Mouse (Mus musculus) layer of hippocampus, adult 2 months (tissue): ENCODE results near the gene Dscam. TPM values are rescaled to one million over a fixed set of nuclear protein-coding genes. Genes with fewer than 3 reads are reported as not detected.

Experiments used
- DNase-seq, 2 experiments: peaks; one replicate each; pipeline ENCODE4 v3.0.0; 2022; ENCODE audit warnings: low spot score in 2 of 2
- H3K27ac ChIP-seq: fragments of 200-600 bp; 2 replicates; pipeline ENCODE4 v1.8.1; 2022
- H3K4me3 ChIP-seq: fragments of 200-600 bp; 2 replicates; pipeline ENCODE4 v1.8.1; 2022; ENCODE audit warnings: mild to moderate bottlenecking
- CTCF ChIP-seq: fragments of 200-600 bp; conservative IDR thresholded peaks from 2 replicates; pipeline ENCODE4 v1.8.1; 2022; ENCODE audit warnings: antibody characterized with exemption, mild to moderate bottlenecking, moderate library complexity
- total RNA-seq, 2 experiments: library from RNA; stranded (reverse); gene quantifications; 2 replicates each; pipeline ENCODE4 v1.2.3; 2021

Gene Dscam
- total RNA-seq, 2 experiments from 2014 or later: 36.8 to 41.0 TPM

- Histone ChIP-seq H3K4me3 (no peak overlapping the region), H3K27ac (no peak overlapping the region)
- DNase-seq: no peak
- TF ChIP-seq CTCF: no peak
Measured at GRCm38 (mm10) chr16:96788286-96788685, 382.3 kb downstream of the Dscam start.

GRCm38 (mm10) chr16:96779021-96779420, 391.5 kb downstream of the Dscam start:
- no peak for TF ChIP-seq CTCF
- Histone ChIP-seq H3K27ac (no peak overlapping the region), H3K4me3 (no peak overlapping the region)
- no peak for DNase-seq

GRCm38 (mm10) chr16:96774245-96774644, 396.3 kb downstream of the Dscam start:
- DNase-seq: no peak
- H3K4me3 ChIP-seq: no peak overlapping the region
- H3K27ac ChIP-seq: no peak overlapping the region
- TF ChIP-seq CTCF: no peak

- TF ChIP-seq CTCF: no peak
- DNase-seq: no peak
- peak overlapping the region; percentile 39; the same call in 1 of the 2 replicates for H3K27ac ChIP-seq
Measured at GRCm38 (mm10) chr16:96767985-96768384, 402.6 kb downstream of the Dscam start.

GRCm38 (mm10) chr16:96767508-96767907, 403.0 kb downstream of the Dscam start:
- DNase-seq: no peak
- Histone ChIP-seq H3K27ac (peak overlapping the region; percentile 39; the same call in 1 of the 2 replicates), H3K4me3 (no peak overlapping the region)
- no peak for TF ChIP-seq CTCF

More at GRCm38 (mm10) chr16:96767985-96768384, 402.6 kb downstream of the Dscam start:
- no peak overlapping the region for H3K4me3 ChIP-seq

GRCm38 (mm10) chr16:96761225-96761624, 409.3 kb downstream of the Dscam start:
- H3K27ac ChIP-seq: no peak overlapping the region
- no peak overlapping the region for H3K4me3 ChIP-seq
- no peak; the same call in 1 of the 2 replicates for TF ChIP-seq CTCF
- no peak for DNase-seq

GRCm38 (mm10) chr16:96759081-96759603, 411.4 kb downstream of the Dscam start:
- DNase-seq: no peak
- no peak overlapping the region for H3K4me3 ChIP-seq

GRCm38 (mm10) chr16:96758381-96758780, 412.2 kb downstream of the Dscam start:
- Histone ChIP-seq H3K4me3 (no peak overlapping the region), H3K27ac (no peak overlapping the region; the same call in 1 of the 2 replicates)
- no peak for TF ChIP-seq CTCF
- no peak for DNase-seq

More at GRCm38 (mm10) chr16:96759081-96759603, 411.4 kb downstream of the Dscam start:
- TF ChIP-seq CTCF: no peak
- no peak overlapping the region for H3K27ac ChIP-seq

- H3K4me3 ChIP-seq: no peak overlapping the region
- DNase-seq: no peak
Measured at GRCm38 (mm10) chr16:96757588-96758313, 412.8 kb downstream of the Dscam start.

GRCm38 (mm10) chr16:96756994-96757393, 413.6 kb downstream of the Dscam start:
- H3K4me3 ChIP-seq: no peak overlapping the region
- DNase-seq: no peak
- no peak for TF ChIP-seq CTCF
- H3K27ac ChIP-seq: peak overlapping the region; percentile 82; the same call in 1 of the 2 replicates

More at GRCm38 (mm10) chr16:96757588-96758313, 412.8 kb downstream of the Dscam start:
- peak overlapping the region; percentile 82; the same call in 1 of the 2 replicates for H3K27ac ChIP-seq
- no peak for TF ChIP-seq CTCF

- Histone ChIP-seq H3K4me3 (no peak overlapping the region), H3K27ac (peak overlapping the region; percentile 82)
- peak; percentile 53 for TF ChIP-seq CTCF
- DNase-seq: peak in 1 of 2 experiments; percentile 48
Measured at GRCm38 (mm10) chr16:96754971-96755504, 415.5 kb downstream of the Dscam start.

- TF ChIP-seq CTCF: no peak
Measured at GRCm38 (mm10) chr16:96754381-96754780, 416.2 kb downstream of the Dscam start.

GRCm38 (mm10) chr16:96753781-96754173, 416.8 kb downstream of the Dscam start:
- no peak overlapping the region for H3K4me3 ChIP-seq
- DNase-seq: peak in 1 of 2 experiments; percentile 57
- peak overlapping the region; percentile 82 for H3K27ac ChIP-seq
- no peak for TF ChIP-seq CTCF

More at GRCm38 (mm10) chr16:96754381-96754780, 416.2 kb downstream of the Dscam start:
- H3K27ac ChIP-seq: peak overlapping the region; percentile 82
- no peak overlapping the region for H3K4me3 ChIP-seq
- no peak for DNase-seq
